Mouse (Mus musculus): ENCODE data around the gene Dhh.
A peak's percentile ranks its signal among the peaks of the same experiment; 100 is the strongest.

The Dhh gene

GRCm38 (mm10) chr15:98871916-98872888 is 26.1 kb downstream of the Dhh start:
- peak; percentile 82 to 84 for DNase-seq (ENCODE audit: low spot score in 2 of 2)

GRCm38 (mm10) chr15:98871070-98871915 is 27.0 kb downstream of the Dhh start, which contains the start of gene Kmt2d:
Gene Kmt2d, minus strand, starts transcription at chr15:98871204.
- DNase-seq (ENCODE audit: low spot score in 2 of 2), result peak in 1 of 2 experiments; percentile 15

- DNase-seq (ENCODE audit: low spot score in 2 of 2), result peak in 1 of 2 experiments; percentile 9
Measured at GRCm38 (mm10) chr15:98870179-98871069, 27.9 kb downstream of the Dhh start.

- DNase-seq (ENCODE audit: low spot score in 2 of 2), result peak in 1 of 2 experiments; percentile 7
Measured at GRCm38 (mm10) chr15:98869342-98870178, 28.8 kb downstream of the Dhh start.

- DNase-seq (ENCODE audit: low spot score in 2 of 2), result no peak
Measured at GRCm38 (mm10) chr15:98868346-98869063, 29.8 kb downstream of the Dhh start.

- peak; percentile 18 to 55 for DNase-seq (ENCODE audit: low spot score in 2 of 2)
Measured at GRCm38 (mm10) chr15:98867321-98867720, 31.0 kb downstream of the Dhh start.

GRCm38 (mm10) chr15:98866501-98866900 is 31.8 kb downstream of the Dhh start:
- DNase-seq (ENCODE audit: low spot score in 2 of 2), result no peak

GRCm38 (mm10) chr15:98865771-98866170 is 32.6 kb downstream of the Dhh start:
- no peak for DNase-seq (ENCODE audit: low spot score in 2 of 2)

- no peak for DNase-seq (ENCODE audit: low spot score in 2 of 2)
Measured at GRCm38 (mm10) chr15:98864951-98865350, 33.4 kb downstream of the Dhh start.

GRCm38 (mm10) chr15:98863451-98863958 is 34.8 kb downstream of the Dhh start:
- DNase-seq (ENCODE audit: low spot score in 2 of 2), result no peak

- no peak for DNase-seq (ENCODE audit: low spot score in 2 of 2)
Measured at GRCm38 (mm10) chr15:98861701-98862410, 36.5 kb downstream of the Dhh start.

GRCm38 (mm10) chr15:98860921-98861320 is 37.4 kb downstream of the Dhh start:
- DNase-seq (ENCODE audit: low spot score in 2 of 2), result no peak

- no peak for DNase-seq (ENCODE audit: low spot score in 2 of 2)
Measured at GRCm38 (mm10) chr15:98859319-98860043, 38.9 kb downstream of the Dhh start.

- DNase-seq (ENCODE audit: low spot score in 2 of 2), result no peak
Measured at GRCm38 (mm10) chr15:98854214-98854613, 44.1 kb downstream of the Dhh start.

GRCm38 (mm10) chr15:98853161-98853937 is 45.0 kb downstream of the Dhh start:
- DNase-seq (ENCODE audit: low spot score in 2 of 2), result no peak

GRCm38 (mm10) chr15:98852733-98853132 is 45.6 kb downstream of the Dhh start:
- DNase-seq (ENCODE audit: low spot score in 2 of 2), result no peak

GRCm38 (mm10) chr15:98852071-98852470 is 46.3 kb downstream of the Dhh start:
- DNase-seq (ENCODE audit: low spot score in 2 of 2), result no peak

Measured in spleen, postnatal 14 days (tissue).